Mouse (Mus musculus): ENCODE measurements around the gene Sptlc2. TPM values are rescaled to one million over a fixed set of nuclear protein-coding genes. Genes with fewer than 3 reads are reported as not detected.

The Sptlc2 gene
- total and polyA plus RNA-seq, 3 experiments: 37.1 to 68.6 (median 49.2) TPM

- in situ Hi-C loops (cut with MboI; ENCODE audit: low pct_ligation_motif_present, low pct_unique_long_range_greater_than_20kb, low sequenced_read_pairs): no loop called here
- Histone ChIP-seq H3K9ac (ENCODE audit: insufficient read depth, low read depth) (no peak overlapping the region), H3K9me3 (replicated peaks; ENCODE audit: low read length) (no peaks in the 10 kb centered on the region), H3K27me3 (replicated peaks) (no peaks in the 10 kb centered on the region), H3K27ac (ENCODE audit: insufficient read depth, low read depth) (peak overlapping the region; percentile 43), H3K4me1 (ENCODE audit: control insufficient read depth in 1 of 2, insufficient read depth in 2 of 2) (peaks cover 19 to 60% of the 10 kb centered on the region in 2 experiments), H3K79me2 (replicated peaks; ENCODE audit: control insufficient read depth, extremely low read depth, insufficient read depth, poor library complexity, severe bottlenecking) (no peaks in the 10 kb centered on the region), H3K4me2 (ENCODE audit: insufficient read depth, low read depth, poor library complexity, severe bottlenecking) (no peak overlapping the region), H3K36me3 (replicated peaks in 1 of 2; ENCODE audit: control insufficient read depth in 1 of 2, insufficient read depth in 1 of 2, low read length in 1 of 2) (peaks cover 0 to 15% of the 10 kb centered on the region in 2 experiments), H3K4me3 (replicated peaks in 1 of 3; ENCODE audit: low read depth in 2 of 3, low read length in 2 of 3, poor library complexity in 1 of 3) (no peak overlapping the region)
- dilution Hi-C loops (cut with MboI; ENCODE audit: extremely low pct_ligation_motif_present, extremely low pct_unique_long_range_greater_than_20kb, low sequenced_read_pairs): no loop called here
- DNase-seq (ENCODE audit: extremely low read depth): no peak
- no peak for TF ChIP-seq HCFC1 (IDR thresholded peaks at IDR 0.05; ENCODE audit: low read depth, low read length)
- TF ChIP-seq MAZ (IDR thresholded peaks at IDR 0.05; ENCODE audit: low read depth, low read length): no peak
- TF ChIP-seq CHD2 (IDR thresholded peaks at IDR 0.05; ENCODE audit: low read length): no peak
- TF ChIP-seq RCOR1 (conservative IDR thresholded peaks at IDR 0.05; ENCODE audit: low read depth, low read length): no peak
- TF ChIP-seq JUND (conservative IDR thresholded peaks at IDR 0.05; ENCODE audit: low read depth, low read length): no peak
- TF ChIP-seq NELFE (IDR thresholded peaks at IDR 0.05; ENCODE audit: low read depth, low read length): no peak
Observed at GRCm38 (mm10) chr12:87331053-87331456, 57.1 kb downstream of the Sptlc2 start.

DNA sequence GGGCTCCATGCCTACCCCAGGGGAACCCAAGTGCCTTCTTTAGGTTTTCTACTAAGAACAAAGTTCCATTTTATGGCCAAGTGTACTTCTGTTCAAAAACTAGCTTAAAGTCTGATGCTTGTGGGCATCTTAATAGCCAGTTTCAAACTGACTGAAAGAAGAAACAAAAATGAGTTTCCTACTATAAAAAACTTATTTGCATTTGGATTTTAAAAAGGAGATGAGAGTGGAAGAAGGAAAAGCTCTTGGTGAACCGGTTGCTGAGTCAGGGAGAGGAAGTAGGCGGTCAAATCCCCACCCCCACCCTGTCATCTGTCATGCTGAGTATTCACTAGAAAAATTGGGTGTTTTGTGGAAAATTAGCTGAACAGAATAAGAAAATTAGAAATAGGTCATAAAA is 57.9 kb downstream of the Sptlc2 start:
- Histone ChIP-seq H3K4me3 (replicated peaks in 1 of 3; ENCODE audit: low read depth in 2 of 3, low read length in 2 of 3, poor library complexity in 1 of 3) (peak overlapping the region in 1 of 3 experiments; percentile 25), H3K27me3 (replicated peaks) (no peaks in the 10 kb centered on the region), H3K27ac (ENCODE audit: insufficient read depth, low read depth) (peak overlapping the region; percentile 62), H3K4me1 (ENCODE audit: control insufficient read depth in 1 of 2, insufficient read depth in 2 of 2) (peaks cover 19 to 62% of the 10 kb centered on the region in 2 experiments), H3K36me3 (replicated peaks in 1 of 2; ENCODE audit: control insufficient read depth in 1 of 2, insufficient read depth in 1 of 2, low read length in 1 of 2) (peaks cover 0 to 12% of the 10 kb centered on the region in 2 experiments), H3K79me2 (replicated peaks; ENCODE audit: control insufficient read depth, extremely low read depth, insufficient read depth, poor library complexity, severe bottlenecking) (no peaks in the 10 kb centered on the region), H3K4me2 (ENCODE audit: insufficient read depth, low read depth, poor library complexity, severe bottlenecking) (peak overlapping the region; percentile 94), H3K9ac (ENCODE audit: insufficient read depth, low read depth) (peak overlapping the region; percentile 23; the same call in 1 of the 2 replicates), H3K9me3 (replicated peaks; ENCODE audit: low read length) (no peaks in the 10 kb centered on the region)
- dilution Hi-C loops (cut with MboI; ENCODE audit: extremely low pct_ligation_motif_present, extremely low pct_unique_long_range_greater_than_20kb, low sequenced_read_pairs) (no loop called here), in situ Hi-C loops (cut with MboI; ENCODE audit: low pct_ligation_motif_present, low pct_unique_long_range_greater_than_20kb, low sequenced_read_pairs) (no loop called here)
- peak; percentile 83 for DNase-seq (ENCODE audit: extremely low read depth)
- TF ChIP-seq TBP (conservative IDR thresholded peaks at IDR 0.05; ENCODE audit: low read depth, low read length) (no peak), POLR2AphosphoS2 (IDR thresholded peaks at IDR 0.05; ENCODE audit: low read depth, low read length) (no peak), ETS1 (conservative IDR thresholded peaks at IDR 0.05; ENCODE audit: low read depth, low read length) (peak; percentile 47), ZKSCAN1 (IDR thresholded peaks at IDR 0.05; ENCODE audit: borderline replicate concordance, low read depth, low read length) (no peak), RCOR1 (conservative IDR thresholded peaks at IDR 0.05; ENCODE audit: low read depth, low read length) (no peak), ZNF384 (IDR thresholded peaks at IDR 0.05; ENCODE audit: low read depth, low read length) (peak; percentile 63), SIN3A (IDR thresholded peaks at IDR 0.05; ENCODE audit: low read length) (peak; percentile 83; the same call in 1 of the 2 replicates), ZMIZ1 (IDR thresholded peaks at IDR 0.05; ENCODE audit: low read depth, low read length) (no peak), PAX5 (IDR thresholded peaks at IDR 0.05; ENCODE audit: low read length) (no peak), BHLHE40 (IDR thresholded peaks at IDR 0.05; ENCODE audit: low read depth, low read length) (peak; percentile 12; the same call in 1 of the 2 replicates), USF1 (IDR thresholded peaks at IDR 0.05; ENCODE audit: low read depth, low read length) (no peak), NELFE (IDR thresholded peaks at IDR 0.05; ENCODE audit: low read depth, low read length) (no peak), ZC3H11A (IDR thresholded peaks at IDR 0.05; ENCODE audit: low read depth, low read length) (no peak), MAX (IDR thresholded peaks at IDR 0.05; ENCODE audit: low read length) (no peak), EP300 (IDR thresholded peaks at IDR 0.05; ENCODE audit: low read length) (peak; percentile 55), MEF2A (IDR thresholded peaks at IDR 0.05; ENCODE audit: borderline replicate concordance, low read depth, low read length) (no peak), ELF1 (IDR thresholded peaks at IDR 0.05; ENCODE audit: low read depth, low read length) (peak; percentile 37; the same call in 1 of the 2 replicates), JUND (conservative IDR thresholded peaks at IDR 0.05; ENCODE audit: low read depth, low read length) (no peak; the same call in 1 of the 2 replicates), KAT2A (IDR thresholded peaks at IDR 0.05; ENCODE audit: insufficient replicate concordance, low read length) (no peak), MAFK (IDR thresholded peaks at IDR 0.05; ENCODE audit: insufficient replicate concordance, low read length) (peak; percentile 95), NRF1 (IDR thresholded peaks at IDR 0.05; ENCODE audit: low read depth, low read length) (no peak), RAD21 (IDR thresholded peaks at IDR 0.05; ENCODE audit: low read depth, low read length) (no peak), CHD1 (IDR thresholded peaks at IDR 0.05; ENCODE audit: low read depth, low read length) (peak; percentile 76; the same call in 1 of the 2 replicates), HCFC1 (IDR thresholded peaks at IDR 0.05; ENCODE audit: low read depth, low read length) (peak; percentile 55), SMC3 (IDR thresholded peaks at IDR 0.05; ENCODE audit: low read depth, low read length) (no peak), JUN (IDR thresholded peaks at IDR 0.05; ENCODE audit: insufficient read depth, low read depth, low read length) (0 out of 2 replicates have a peak, but pooled peaks have one; percentile 11), IRF4 (IDR thresholded peaks at IDR 0.05; ENCODE audit: low read depth, low read length) (no peak), TCF12 (IDR thresholded peaks at IDR 0.05; ENCODE audit: low read depth, low read length) (peak; percentile 30; the same call in 1 of the 2 replicates), POLR2A (IDR thresholded peaks at IDR 0.05; ENCODE audit: low read depth, low read length) (no peak; the same call in 1 of the 2 replicates), CTCF (conservative IDR thresholded peaks at IDR 0.05 in 1 of 2, IDR thresholded peaks at IDR 0.05 in 1 of 2; ENCODE audit: low read depth in 2 of 2, low read length in 2 of 2) (no peak), USF2 (conservative IDR thresholded peaks at IDR 0.05; ENCODE audit: low read depth, low read length) (no peak)

All from CH12.LX (cell line).